ENCODE assay signal across 21 mouse cellular contexts in the genomic region with DNA sequence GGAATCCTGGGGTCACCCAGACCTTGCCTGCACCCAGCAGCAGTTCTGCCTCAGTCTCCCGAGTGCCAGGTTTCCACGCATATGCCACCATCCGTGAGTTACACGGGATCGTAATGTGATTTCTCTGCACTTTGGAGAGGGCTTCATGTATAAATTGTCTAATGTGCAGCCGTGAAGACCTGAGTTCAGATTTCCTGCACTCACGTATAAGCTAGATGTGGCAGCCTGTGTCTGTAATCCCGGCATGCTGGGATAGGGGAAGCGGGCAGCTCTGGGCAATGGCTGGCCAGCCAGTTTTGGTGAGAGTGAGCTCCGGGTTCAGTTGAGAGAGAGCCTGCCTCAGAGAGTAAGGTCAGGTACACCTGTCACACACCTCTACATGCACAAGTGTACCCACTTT.
"Had no signal": no experiment of that assay in that cellular context is flagged by ENCODE, and none has a peak within 500 bp of the region (broad histone marks: within the 10 kb centered on the region; RNA-seq: fewer than 3 reads in every experiment).

No protein-coding gene starts in this region.

- H3K4me1 ChIP-seq: liver, embryonic 13.5 days; neural tube, embryonic 12.5 days; neural tube, embryonic 15.5 days had no signal

- H3K27me3 ChIP-seq: limb, embryonic 12.5 days; limb, embryonic 15.5 days; liver, embryonic 13.5 days; neural tube, embryonic 12.5 days; neural tube, embryonic 15.5 days had no signal

- H3K4me3 ChIP-seq: limb, embryonic 12.5 days; limb, embryonic 15.5 days; liver, embryonic 13.5 days; neural tube, embryonic 12.5 days; neural tube, embryonic 15.5 days had no signal

- H3K4me2 ChIP-seq: limb, embryonic 12.5 days; limb, embryonic 15.5 days; liver, embryonic 13.5 days; midbrain, embryonic 11.5 days; neural tube, embryonic 12.5 days; neural tube, embryonic 15.5 days had no signal

- DNase-seq: kidney, adult 2 months; kidney, postnatal 14 days; kidney, postnatal 4 days; left cerebral cortex, postnatal 4 days; liver, embryonic 13.5 days; lung, adult 2 months; lung, postnatal 14 days; lung, postnatal 4 days; midbrain, embryonic 14.5 days; right cerebral cortex, adult 18-20 months; right cerebral cortex, postnatal 14 days; right cerebral cortex, postnatal 4 days; thymus, adult 2 months; thymus, postnatal 14 days; thymus, postnatal 4 days had no signal

- ATAC-seq: intestine, postnatal 0 days had no signal

- H3K9ac ChIP-seq: limb, embryonic 12.5 days; limb, embryonic 15.5 days; liver, embryonic 13.5 days; neural tube, embryonic 12.5 days; neural tube, embryonic 15.5 days had no signal

- H3K9me3 ChIP-seq: limb, embryonic 12.5 days; limb, embryonic 15.5 days; liver, embryonic 13.5 days; neural tube, embryonic 12.5 days; neural tube, embryonic 15.5 days had no signal

- H3K27ac ChIP-seq: limb, embryonic 12.5 days; liver, embryonic 13.5 days; neural tube, embryonic 12.5 days; neural tube, embryonic 15.5 days had no signal
